Mouse (Mus musculus): ENCODE measurements around the gene Gla.
A peak's percentile ranks its signal among the peaks of the same experiment; 100 is the strongest.

Gene Gla

GRCm38 (mm10) chrX:134588261-134588660 lies 12.7 kb downstream of the Gla start:
- DNase-seq (ENCODE audit: low spot score): no peak

- DNase-seq (ENCODE audit: low spot score): no peak
Observed at GRCm38 (mm10) chrX:134586447-134586846, 14.5 kb downstream of the Gla start.

- peak; percentile 91 for DNase-seq (ENCODE audit: low spot score)
Observed at GRCm38 (mm10) chrX:134585103-134586002, 15.6 kb downstream of the Gla start, which contains the start of gene Rpl36a. Rpl36a (plus strand) TSS chrX:134585654.

GRCm38 (mm10) chrX:134582888-134583669 lies 17.8 kb downstream of the Gla start, which contains the start of gene Btk:
Btk (minus strand) TSS chrX:134583570.
- no peak for DNase-seq (ENCODE audit: low spot score)

- no peak for DNase-seq (ENCODE audit: low spot score)
Observed at GRCm38 (mm10) chrX:134582270-134582669, 18.7 kb downstream of the Gla start.

- no peak for DNase-seq (ENCODE audit: low spot score)
Observed at GRCm38 (mm10) chrX:134580528-134581305, 20.2 kb downstream of the Gla start.

GRCm38 (mm10) chrX:134577896-134578295 lies 23.0 kb downstream of the Gla start:
- no peak for DNase-seq (ENCODE audit: low spot score)

GRCm38 (mm10) chrX:134566536-134567222 lies 34.2 kb downstream of the Gla start:
- peak; percentile 39 for DNase-seq (ENCODE audit: low spot score)

GRCm38 (mm10) chrX:134564326-134564725 lies 36.6 kb downstream of the Gla start:
- DNase-seq (ENCODE audit: low spot score): no peak

- no peak for DNase-seq (ENCODE audit: low spot score)
Observed at GRCm38 (mm10) chrX:134554425-134554824, 46.5 kb downstream of the Gla start.

- DNase-seq (ENCODE audit: low spot score): no peak
Observed at GRCm38 (mm10) chrX:134553326-134553725, 47.6 kb downstream of the Gla start.

- peak; percentile 3 for DNase-seq (ENCODE audit: low spot score)
Observed at GRCm38 (mm10) chrX:134550903-134551302, 50.0 kb downstream of the Gla start.

- no peak for DNase-seq (ENCODE audit: low spot score)
Observed at GRCm38 (mm10) chrX:134547330-134547729, 53.6 kb downstream of the Gla start.

GRCm38 (mm10) chrX:134541955-134542308 lies 59.0 kb downstream of the Gla start:
- no peak for DNase-seq (ENCODE audit: low spot score)

GRCm38 (mm10) chrX:134541145-134541954 lies 59.6 kb downstream of the Gla start, which contains the start of gene Timm8a1:
Timm8a1 (minus strand) TSS chrX:134541865.
- DNase-seq (ENCODE audit: low spot score): peak; percentile 60

- no peak for DNase-seq (ENCODE audit: low spot score)
Observed at GRCm38 (mm10) chrX:134540414-134541135, 60.4 kb downstream of the Gla start.

GRCm38 (mm10) chrX:134539795-134540194 lies 61.1 kb downstream of the Gla start:
- peak; percentile 56 for DNase-seq (ENCODE audit: low spot score)

Measured in T-cell, adult 2 months (primary cell).